Mouse (Mus musculus): ENCODE measurements around the gene Usp46. TPM values are rescaled to one million over a fixed set of nuclear protein-coding genes. Genes with fewer than 3 reads are reported as not detected.
"Not testable (repeated sequence)": the region's sequence is repeated elsewhere in the genome, so short reads cannot be mapped to it uniquely, and the experiment has no call there.

Usp46 gene
- polyA plus RNA-seq, 1 experiment from 2014 or later, result 37.7 TPM

- no peak for ATAC-seq
- Histone ChIP-seq H3K27me3 (replicated peaks; ENCODE audit: control insufficient read depth, insufficient read depth, low read length) (0 out of 2 replicates have a peak, but pooled peaks cover 2% of the 10 kb centered on the region), H3K9ac (ENCODE audit: low read depth, low read length) (no peak overlapping the region), H3K9me3 (ENCODE audit: control insufficient read depth, low read length) (no peaks in the 10 kb centered on the region), H3K27ac (ENCODE audit: low read depth, low read length) (no peak overlapping the region), H3K4me3 (ENCODE audit: low read length) (no peak overlapping the region), H3K4me2 (ENCODE audit: low read length) (no peak overlapping the region), H3K36me3 (ENCODE audit: control insufficient read depth, insufficient read depth, low read length) (no peaks in the 10 kb centered on the region), H3K4me1 (ENCODE audit: control insufficient read depth, insufficient read depth, low read depth, low read length) (no peaks in the 10 kb centered on the region)
- WGBS, result 100% methylated on average over 1 of the region's 1 CpGs
Measured at GRCm38 (mm10) chr5:74078400-74078799, 10.2 kb upstream of the Usp46 start.

- Histone ChIP-seq H3K27me3 (replicated peaks; ENCODE audit: control insufficient read depth, insufficient read depth, low read length) (0 out of 2 replicates have a peak, but pooled peaks cover 2% of the 10 kb centered on the region), H3K27ac (ENCODE audit: low read depth, low read length) (no peak overlapping the region), H3K36me3 (ENCODE audit: control insufficient read depth, insufficient read depth, low read length) (no peaks in the 10 kb centered on the region), H3K4me2 (ENCODE audit: low read length) (no peak overlapping the region), H3K9me3 (ENCODE audit: control insufficient read depth, low read length) (no peaks in the 10 kb centered on the region), H3K4me1 (ENCODE audit: control insufficient read depth, insufficient read depth, low read depth, low read length) (no peaks in the 10 kb centered on the region), H3K9ac (ENCODE audit: low read depth, low read length) (no peak overlapping the region), H3K4me3 (ENCODE audit: low read length) (no peak overlapping the region)
- ATAC-seq, result no peak
- WGBS, result 42% methylated on average over 8 of the region's 8 CpGs
Measured at GRCm38 (mm10) chr5:74077959-74078358, 9.7 kb upstream of the Usp46 start.

GRCm38 (mm10) chr5:74076759-74077158 lies 8.5 kb upstream of the Usp46 start:
- H3K27me3 ChIP-seq (replicated peaks; ENCODE audit: control insufficient read depth, insufficient read depth, low read length), result 0 out of 2 replicates have a peak, but pooled peaks cover 2% of the 10 kb centered on the region
- H3K4me2 ChIP-seq (ENCODE audit: low read length), result no peak overlapping the region
- no peaks in the 10 kb centered on the region for H3K4me1 ChIP-seq (ENCODE audit: control insufficient read depth, insufficient read depth, low read depth, low read length)
- ATAC-seq, result no peak
- H3K4me3 ChIP-seq (ENCODE audit: low read length), result no peak overlapping the region
- H3K27ac ChIP-seq (ENCODE audit: low read depth, low read length), result no peak overlapping the region
- no peaks in the 10 kb centered on the region for H3K9me3 ChIP-seq (ENCODE audit: control insufficient read depth, low read length)
- WGBS, result 10% methylated on average over 9 of the region's 9 CpGs
- H3K36me3 ChIP-seq (ENCODE audit: control insufficient read depth, insufficient read depth, low read length), result no peaks in the 10 kb centered on the region
- H3K9ac ChIP-seq (ENCODE audit: low read depth, low read length), result no peak overlapping the region

GRCm38 (mm10) chr5:74070564-74070963 lies 2.3 kb upstream of the Usp46 start:
- not testable (repeated sequence) for H3K9me3 ChIP-seq (ENCODE audit: control insufficient read depth, low read length); H3K4me2 ChIP-seq (ENCODE audit: low read length); H3K9ac ChIP-seq (ENCODE audit: low read depth, low read length); H3K4me3 ChIP-seq (ENCODE audit: low read length); H3K27ac ChIP-seq (ENCODE audit: low read depth, low read length); H3K27me3 ChIP-seq (replicated peaks; ENCODE audit: control insufficient read depth, insufficient read depth, low read length); ATAC-seq; H3K36me3 ChIP-seq (ENCODE audit: control insufficient read depth, insufficient read depth, low read length)
- peaks cover 24% of the 10 kb centered on the region for H3K4me1 ChIP-seq (ENCODE audit: control insufficient read depth, insufficient read depth, low read depth, low read length)
- 90% methylated on average over 5 of the region's 5 CpGs for WGBS

- Histone ChIP-seq H3K4me2 (ENCODE audit: low read length) (peak overlapping the region; percentile 91), H3K9ac (ENCODE audit: low read depth, low read length) (peak overlapping the region; percentile 96), H3K4me1 (ENCODE audit: control insufficient read depth, insufficient read depth, low read depth, low read length) (peaks cover 25% of the 10 kb centered on the region), H3K27me3 (replicated peaks; ENCODE audit: control insufficient read depth, insufficient read depth, low read length) (no peaks in the 10 kb centered on the region), H3K36me3 (ENCODE audit: control insufficient read depth, insufficient read depth, low read length) (no peaks in the 10 kb centered on the region), H3K27ac (ENCODE audit: low read depth, low read length) (peak overlapping the region; percentile 87), H3K9me3 (ENCODE audit: control insufficient read depth, low read length) (no peaks in the 10 kb centered on the region), H3K4me3 (ENCODE audit: low read length) (peak overlapping the region; percentile 72)
- ATAC-seq, result no peak; the same call in 1 of the 2 replicates
- 1% methylated on average over 18 of the region's 18 CpGs for WGBS
Measured at GRCm38 (mm10) chr5:74068714-74069321, 587 bp upstream of the Usp46 start.

GRCm38 (mm10) chr5:74067346-74067745 lies 885 bp downstream of the Usp46 start:
- Histone ChIP-seq H3K4me1 (ENCODE audit: control insufficient read depth, insufficient read depth, low read depth, low read length) (peaks cover 25% of the 10 kb centered on the region), H3K4me2 (ENCODE audit: low read length) (peak overlapping the region; percentile 91), H3K27ac (ENCODE audit: low read depth, low read length) (peak overlapping the region; percentile 12; the same call in 1 of the 2 replicates), H3K9me3 (ENCODE audit: control insufficient read depth, low read length) (no peaks in the 10 kb centered on the region), H3K9ac (ENCODE audit: low read depth, low read length) (peak overlapping the region; percentile 96), H3K4me3 (ENCODE audit: low read length) (peak overlapping the region; percentile 72), H3K27me3 (replicated peaks; ENCODE audit: control insufficient read depth, insufficient read depth, low read length) (no peaks in the 10 kb centered on the region), H3K36me3 (ENCODE audit: control insufficient read depth, insufficient read depth, low read length) (no peaks in the 10 kb centered on the region)
- 14% methylated on average over 4 of the region's 4 CpGs for WGBS
- ATAC-seq, result no peak

- Histone ChIP-seq H3K9ac (ENCODE audit: low read depth, low read length) (peak overlapping the region; percentile 56), H3K27ac (ENCODE audit: low read depth, low read length) (peak overlapping the region; percentile 66), H3K27me3 (replicated peaks; ENCODE audit: control insufficient read depth, insufficient read depth, low read length) (no peaks in the 10 kb centered on the region), H3K36me3 (ENCODE audit: control insufficient read depth, insufficient read depth, low read length) (no peaks in the 10 kb centered on the region), H3K4me2 (ENCODE audit: low read length) (peak overlapping the region; percentile 91), H3K4me3 (ENCODE audit: low read length) (peak overlapping the region; percentile 72), H3K9me3 (ENCODE audit: control insufficient read depth, low read length) (no peaks in the 10 kb centered on the region), H3K4me1 (ENCODE audit: control insufficient read depth, insufficient read depth, low read depth, low read length) (peaks cover 25% of the 10 kb centered on the region)
- 29% methylated on average over 12 of the region's 12 CpGs for WGBS
- ATAC-seq, result no peak
Measured at GRCm38 (mm10) chr5:74066416-74067115, 1.7 kb downstream of the Usp46 start.

- peak overlapping the region; percentile 91 for H3K4me2 ChIP-seq (ENCODE audit: low read length)
- H3K4me1 ChIP-seq (ENCODE audit: control insufficient read depth, insufficient read depth, low read depth, low read length), result peaks cover 29% of the 10 kb centered on the region
- no peak overlapping the region for H3K9ac ChIP-seq (ENCODE audit: low read depth, low read length)
- no peak overlapping the region for H3K27ac ChIP-seq (ENCODE audit: low read depth, low read length)
- H3K27me3 ChIP-seq (replicated peaks; ENCODE audit: control insufficient read depth, insufficient read depth, low read length), result no peaks in the 10 kb centered on the region
- H3K4me3 ChIP-seq (ENCODE audit: low read length), result peak overlapping the region; percentile 13; the same call in 1 of the 2 replicates
- H3K36me3 ChIP-seq (ENCODE audit: control insufficient read depth, insufficient read depth, low read length), result no peaks in the 10 kb centered on the region
- WGBS, result 50% methylated on average over 11 of the region's 11 CpGs
- no peak for ATAC-seq
- no peaks in the 10 kb centered on the region for H3K9me3 ChIP-seq (ENCODE audit: control insufficient read depth, low read length)
Measured at GRCm38 (mm10) chr5:74065565-74066275, 2.5 kb downstream of the Usp46 start.

- H3K27me3 ChIP-seq (replicated peaks; ENCODE audit: control insufficient read depth, insufficient read depth, low read length), result no peaks in the 10 kb centered on the region
- no peak overlapping the region for H3K4me3 ChIP-seq (ENCODE audit: low read length)
- H3K9me3 ChIP-seq (ENCODE audit: control insufficient read depth, low read length), result no peaks in the 10 kb centered on the region
- ATAC-seq, result no peak
- H3K4me1 ChIP-seq (ENCODE audit: control insufficient read depth, insufficient read depth, low read depth, low read length), result peaks cover 29% of the 10 kb centered on the region
- no peak overlapping the region for H3K9ac ChIP-seq (ENCODE audit: low read depth, low read length)
- no peak overlapping the region for H3K27ac ChIP-seq (ENCODE audit: low read depth, low read length)
- WGBS, result 92% methylated on average over 7 of the region's 7 CpGs
- peak overlapping the region; percentile 5; the same call in 1 of the 2 replicates for H3K4me2 ChIP-seq (ENCODE audit: low read length)
- H3K36me3 ChIP-seq (ENCODE audit: control insufficient read depth, insufficient read depth, low read length), result no peaks in the 10 kb centered on the region
Measured at GRCm38 (mm10) chr5:74064844-74065243, 3.4 kb downstream of the Usp46 start.
